Mouse (Mus musculus): ENCODE data around the gene Lypd3. TPM values are rescaled to one million over a fixed set of nuclear protein-coding genes. Genes with fewer than 3 reads are reported as not detected.
"Not testable (repeated sequence)": the region's sequence is repeated elsewhere in the genome, so short reads cannot be mapped to it uniquely, and the experiment has no call there.

Gene Lypd3
- polyA plus RNA-seq, 1 experiment from 2014 or later: not detected

DNA sequence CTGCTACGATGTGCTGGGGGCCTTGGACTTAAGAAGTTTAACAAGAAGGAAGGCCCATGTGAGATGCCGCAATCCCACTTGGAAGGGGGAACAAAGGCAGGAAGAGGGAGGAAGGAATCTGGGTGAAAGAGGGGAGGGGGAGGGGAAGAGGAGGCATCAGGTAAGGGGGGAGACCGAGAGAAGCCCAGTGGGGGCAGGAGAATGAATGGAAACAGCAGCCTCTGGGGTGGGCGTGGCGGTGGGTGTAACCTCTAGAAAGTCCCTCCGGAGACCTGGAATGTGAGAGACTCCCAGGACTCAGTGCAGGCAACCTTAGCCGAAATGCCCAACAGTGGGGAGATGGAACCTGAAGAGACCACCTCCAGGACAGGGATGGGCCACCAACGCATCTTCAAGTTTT lies 28.0 kb downstream of the Lypd3 start:
- H3K9ac ChIP-seq (replicated peaks): no peak overlapping the region
- H3K36me3 ChIP-seq (replicated peaks; ENCODE audit: insufficient read depth, low read length): no peaks in the 10 kb centered on the region
- H3K4me3 ChIP-seq (ENCODE audit: low read depth, low read length): no peak overlapping the region
- H3K27me3 ChIP-seq (ENCODE audit: insufficient read depth, low read length): no peaks in the 10 kb centered on the region
- H3K9me3 ChIP-seq (ENCODE audit: low read length): no peaks in the 10 kb centered on the region
- WGBS (ENCODE audit: insufficient replicate concordance): 56% methylated on average over 8 of the region's 8 CpGs
- no peak overlapping the region for H3K27ac ChIP-seq (ENCODE audit: low read depth)
- DNase-seq (no peak), ATAC-seq (no peak)
- no peak overlapping the region for H3K4me2 ChIP-seq (ENCODE audit: low read depth, low read length)
- TF ChIP-seq EP300 (IDR thresholded peaks at IDR 0.05; ENCODE audit: low read depth) (no peak), CTCF (IDR thresholded peaks at IDR 0.05; ENCODE audit: low read depth) (no peak)
- no peaks in the 10 kb centered on the region for H3K4me1 ChIP-seq (ENCODE audit: insufficient read depth)

DNA sequence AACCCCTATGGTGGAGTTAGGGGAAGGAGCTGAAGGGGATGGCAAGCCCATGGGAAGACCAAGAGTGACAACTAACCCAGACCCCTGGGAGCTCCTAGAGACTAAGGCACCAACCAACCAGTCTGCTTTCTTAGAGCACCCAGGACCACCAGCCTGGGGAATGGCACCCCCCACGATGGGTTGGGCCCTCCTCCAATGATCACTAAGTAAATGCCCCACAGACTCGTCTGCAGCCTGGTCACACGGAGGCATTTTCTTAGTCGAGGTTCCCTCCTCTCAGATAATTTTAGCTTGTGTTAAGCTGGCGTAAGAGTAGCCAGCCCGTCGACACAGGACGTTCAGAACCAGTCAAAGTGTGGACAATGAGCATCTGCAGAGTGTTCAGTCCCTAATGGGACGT lies 28.6 kb downstream of the Lypd3 start:
- Histone ChIP-seq H3K4me3 (ENCODE audit: low read depth, low read length) (no peak overlapping the region), H3K27me3 (ENCODE audit: insufficient read depth, low read length) (no peaks in the 10 kb centered on the region), H3K36me3 (replicated peaks; ENCODE audit: insufficient read depth, low read length) (no peaks in the 10 kb centered on the region), H3K9me3 (ENCODE audit: low read length) (no peaks in the 10 kb centered on the region), H3K27ac (ENCODE audit: low read depth) (no peak overlapping the region), H3K4me1 (ENCODE audit: insufficient read depth) (no peaks in the 10 kb centered on the region), H3K4me2 (ENCODE audit: low read depth, low read length) (no peak overlapping the region), H3K9ac (replicated peaks) (no peak overlapping the region)
- TF ChIP-seq EP300 (IDR thresholded peaks at IDR 0.05; ENCODE audit: low read depth): no peak
- TF ChIP-seq CTCF (IDR thresholded peaks at IDR 0.05; ENCODE audit: low read depth): no peak
- no peak for ATAC-seq
- WGBS (ENCODE audit: insufficient replicate concordance): 69% methylated on average over 9 of the region's 9 CpGs
- DNase-seq: no peak

DNA sequence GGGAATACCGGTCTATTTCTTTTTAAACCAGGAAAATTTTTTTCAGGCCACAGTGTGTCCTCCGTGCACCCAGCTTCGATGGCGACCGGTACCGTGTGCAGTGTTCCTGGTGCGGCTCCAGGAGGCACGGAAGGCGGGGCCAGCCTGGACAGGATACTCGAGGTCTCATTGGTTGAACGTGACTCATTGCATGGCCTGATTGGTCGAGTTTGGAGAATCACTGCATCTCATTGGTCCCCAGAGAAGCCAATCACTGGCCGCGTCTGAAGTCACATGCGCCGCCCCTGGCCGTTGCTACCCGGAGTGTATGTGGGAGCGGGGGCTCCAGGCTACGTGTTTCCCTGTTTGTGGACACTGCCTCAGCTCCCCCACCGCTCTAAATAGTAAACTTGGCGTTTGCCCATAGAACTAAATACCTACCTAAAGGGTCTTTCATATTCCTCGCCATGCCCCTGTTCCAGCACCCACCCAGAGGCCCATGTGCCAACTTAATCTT lies 35.6 kb downstream of the Lypd3 start:
- Histone ChIP-seq H3K9me3 (ENCODE audit: low read length) (no peaks in the 10 kb centered on the region), H3K27ac (ENCODE audit: low read depth) (no peak overlapping the region), H3K9ac (replicated peaks) (no peak overlapping the region), H3K4me3 (ENCODE audit: low read depth, low read length) (no peak overlapping the region), H3K4me2 (ENCODE audit: low read depth, low read length) (no peak overlapping the region), H3K4me1 (ENCODE audit: insufficient read depth) (no peaks in the 10 kb centered on the region), H3K36me3 (replicated peaks; ENCODE audit: insufficient read depth, low read length) (no peaks in the 10 kb centered on the region), H3K27me3 (ENCODE audit: insufficient read depth, low read length) (no peaks in the 10 kb centered on the region)
- WGBS (ENCODE audit: insufficient replicate concordance): 86% methylated on average over 23 of the region's 23 CpGs
- TF ChIP-seq EP300 (IDR thresholded peaks at IDR 0.05; ENCODE audit: low read depth) (no peak), CTCF (IDR thresholded peaks at IDR 0.05; ENCODE audit: low read depth) (no peak)
- no peak for ATAC-seq
- DNase-seq: no peak

DNA sequence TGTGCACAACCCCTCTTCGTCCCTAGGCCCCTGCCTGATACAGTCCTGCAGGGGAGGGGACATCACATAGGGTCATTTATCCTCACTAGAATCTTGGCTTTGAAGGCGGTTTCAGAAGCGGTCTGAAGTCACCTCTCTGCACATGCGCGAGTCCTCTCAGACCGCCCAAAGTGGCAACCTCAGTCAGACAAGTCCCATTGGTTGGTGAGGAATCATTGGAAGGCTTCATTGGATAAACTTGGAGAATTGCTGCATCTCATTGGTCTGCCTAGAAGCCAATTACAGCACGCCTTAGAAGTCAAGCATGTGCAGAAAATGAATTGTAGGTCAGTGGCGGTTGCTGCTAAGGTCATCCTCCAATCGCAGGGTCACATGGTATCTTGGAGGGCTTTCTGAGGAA lies 40.2 kb downstream of the Lypd3 start, which contains the start of gene Tex101:
Gene Tex101 (minus strand): TSS at position 101 of the 400 bp plus-strand sequence.
- no peaks in the 10 kb centered on the region for H3K27me3 ChIP-seq (ENCODE audit: insufficient read depth, low read length)
- H3K4me3 ChIP-seq (ENCODE audit: low read depth, low read length): no peak within 1 kb of the TSS
- H3K9ac ChIP-seq (replicated peaks): no peak within 1 kb of the TSS
- no peak for TF ChIP-seq CTCF (IDR thresholded peaks at IDR 0.05; ENCODE audit: low read depth)
- TF ChIP-seq EP300 (IDR thresholded peaks at IDR 0.05; ENCODE audit: low read depth): no peak
- no peaks in the 10 kb centered on the region for H3K9me3 ChIP-seq (ENCODE audit: low read length)
- no peaks in the 10 kb centered on the region for H3K4me1 ChIP-seq (ENCODE audit: insufficient read depth)
- no peak for ATAC-seq
- 75% methylated on average over 9 of the region's 9 CpGs for WGBS (ENCODE audit: insufficient replicate concordance)
- DNase-seq: no peak
- no peaks in the 10 kb centered on the region for H3K36me3 ChIP-seq (replicated peaks; ENCODE audit: insufficient read depth, low read length)
- H3K4me2 ChIP-seq (ENCODE audit: low read depth, low read length): no peak within 1 kb of the TSS
- H3K27ac ChIP-seq (ENCODE audit: low read depth): no peak within 1 kb of the TSS

DNA sequence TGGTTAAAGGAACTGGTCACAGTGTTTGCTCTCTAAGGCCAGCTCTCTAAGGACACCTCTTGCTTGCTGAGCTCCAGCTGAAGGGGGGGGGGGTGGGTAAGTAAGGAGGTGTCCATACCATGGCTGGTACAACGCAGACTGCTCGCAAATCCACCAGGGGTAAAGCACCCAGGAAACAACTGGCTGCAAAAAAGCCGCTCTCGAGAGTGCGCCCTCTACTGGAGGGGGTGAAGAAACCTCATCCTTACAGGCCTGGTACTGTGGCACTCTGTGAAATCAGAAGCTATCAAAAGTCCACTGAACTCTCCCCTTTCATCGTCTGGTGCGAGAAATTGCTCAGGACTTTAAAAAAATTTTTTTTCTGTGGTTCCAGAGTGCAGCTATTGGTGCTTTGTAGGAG lies 47.8 kb downstream of the Lypd3 start:
- DNase-seq; H3K4me3 ChIP-seq (ENCODE audit: low read depth, low read length); H3K4me2 ChIP-seq (ENCODE audit: low read depth, low read length); H3K9me3 ChIP-seq (ENCODE audit: low read length); H3K4me1 ChIP-seq (ENCODE audit: insufficient read depth); H3K9ac ChIP-seq (replicated peaks); H3K27me3 ChIP-seq (ENCODE audit: insufficient read depth, low read length); ATAC-seq; H3K36me3 ChIP-seq (replicated peaks; ENCODE audit: insufficient read depth, low read length); H3K27ac ChIP-seq (ENCODE audit: low read depth): not testable (repeated sequence)
- TF ChIP-seq CTCF (IDR thresholded peaks at IDR 0.05; ENCODE audit: low read depth): peak; percentile 25; the same call in 1 of the 2 replicates
- WGBS (ENCODE audit: insufficient replicate concordance): 54% methylated on average over 7 of the region's 7 CpGs

DNA sequence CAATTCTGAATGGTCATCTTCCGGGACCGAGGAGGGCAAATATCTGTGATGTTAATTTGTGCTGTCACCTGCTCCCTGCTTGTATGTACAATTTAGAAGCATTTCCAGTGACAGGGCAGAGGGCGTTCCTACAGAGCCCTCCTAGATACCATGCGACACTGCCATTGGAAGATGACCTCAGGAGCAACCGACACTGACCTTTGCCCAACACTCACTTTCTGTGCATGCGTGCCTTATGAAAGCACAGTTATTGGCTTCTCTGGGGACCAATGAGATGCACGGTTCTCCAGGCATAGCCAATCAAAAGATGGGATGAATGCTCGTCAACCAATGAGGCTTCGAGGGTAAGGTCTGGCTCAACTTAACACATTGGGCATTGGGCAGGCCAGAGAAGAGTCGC lies 51.2 kb downstream of the Lypd3 start:
- H3K9me3 ChIP-seq (ENCODE audit: low read length); H3K36me3 ChIP-seq (replicated peaks; ENCODE audit: insufficient read depth, low read length); DNase-seq; H3K27ac ChIP-seq (ENCODE audit: low read depth); ATAC-seq; H3K4me3 ChIP-seq (ENCODE audit: low read depth, low read length); H3K9ac ChIP-seq (replicated peaks); H3K4me2 ChIP-seq (ENCODE audit: low read depth, low read length); H3K27me3 ChIP-seq (ENCODE audit: insufficient read depth, low read length); H3K4me1 ChIP-seq (ENCODE audit: insufficient read depth): not testable (repeated sequence)
- WGBS (ENCODE audit: insufficient replicate concordance): 83% methylated on average over 10 of the region's 10 CpGs

Other genes starting within 250 kb of the Lypd3 start
- gene Smg9, start 236.9 kb upstream of the Lypd3 start, polyA plus RNA-seq (2015; fragmentation: Nextera tagmentation; extraction: Ambion mirVana): 8.2 and 8.7 TPM in 2 replicates
- 0.18 and 0.28 TPM in 2 replicates for gene Irgc1, start 184.3 kb upstream of the Lypd3 start, polyA plus RNA-seq (2015; fragmentation: Nextera tagmentation; extraction: Ambion mirVana)
- gene Plaur, start 174.1 kb upstream of the Lypd3 start, polyA plus RNA-seq (2015; fragmentation: Nextera tagmentation; extraction: Ambion mirVana): 9.3 and 10.8 TPM in 2 replicates
- gene Cadm4, start 154.5 kb upstream of the Lypd3 start, polyA plus RNA-seq (2015; fragmentation: Nextera tagmentation; extraction: Ambion mirVana): 0.17 and 0.46 TPM in 2 replicates
- gene Zfp428, start 129.5 kb upstream of the Lypd3 start, polyA plus RNA-seq (2015; fragmentation: Nextera tagmentation; extraction: Ambion mirVana): 3.3 and 4.1 TPM in 2 replicates
- not detected in 2 replicates for gene AC161166.1, start 124.1 kb upstream of the Lypd3 start, polyA plus RNA-seq (2015; fragmentation: Nextera tagmentation; extraction: Ambion mirVana)
- 1.3 and 1.6 TPM in 2 replicates for gene Irgq, start 105.9 kb upstream of the Lypd3 start, polyA plus RNA-seq (2015; fragmentation: Nextera tagmentation; extraction: Ambion mirVana)
- 0.13 TPM in 1 of 2 replicates, not detected in the other for gene Pinlyp, start 90.4 kb upstream of the Lypd3 start, polyA plus RNA-seq (2015; fragmentation: Nextera tagmentation; extraction: Ambion mirVana)
- gene Xrcc1, start 90.3 kb upstream of the Lypd3 start, polyA plus RNA-seq (2015; fragmentation: Nextera tagmentation; extraction: Ambion mirVana): 17.9 and 18.0 TPM in 2 replicates
- 39.7 and 40.9 TPM in 2 replicates for gene Ethe1, start 49.0 kb upstream of the Lypd3 start, polyA plus RNA-seq (2015; fragmentation: Nextera tagmentation; extraction: Ambion mirVana)
- gene Zfp575, start 48.9 kb upstream of the Lypd3 start, polyA plus RNA-seq (2015; fragmentation: Nextera tagmentation; extraction: Ambion mirVana): 0.13 and 0.15 TPM in 2 replicates
- gene Phldb3, start 25.8 kb upstream of the Lypd3 start, polyA plus RNA-seq (2015; fragmentation: Nextera tagmentation; extraction: Ambion mirVana): 0.12 and 0.25 TPM in 2 replicates
- not detected in 2 replicates for gene Tex101, start 40.1 kb downstream of the Lypd3 start, polyA plus RNA-seq (2015; fragmentation: Nextera tagmentation; extraction: Ambion mirVana)
- not detected in 2 replicates for gene BC049730, start 72.7 kb downstream of the Lypd3 start, polyA plus RNA-seq (2015; fragmentation: Nextera tagmentation; extraction: Ambion mirVana)
- gene Gm4763, start 90.4 kb downstream of the Lypd3 start, polyA plus RNA-seq (2015; fragmentation: Nextera tagmentation; extraction: Ambion mirVana): not detected in 2 replicates
- 18.9 and 20.5 TPM in 2 replicates for gene Cd177, start 123.8 kb downstream of the Lypd3 start, polyA plus RNA-seq (2015; fragmentation: Nextera tagmentation; extraction: Ambion mirVana)
- 5.0 and 5.3 TPM in 2 replicates for gene Ceacam10, start 140.7 kb downstream of the Lypd3 start, polyA plus RNA-seq (2015; fragmentation: Nextera tagmentation; extraction: Ambion mirVana)
- 1.6 and 2.7 TPM in 2 replicates for gene Gm9844, start 225.7 kb downstream of the Lypd3 start, polyA plus RNA-seq (2015; fragmentation: Nextera tagmentation; extraction: Ambion mirVana)
- gene Lypd4, start 233.4 kb downstream of the Lypd3 start, polyA plus RNA-seq (2015; fragmentation: Nextera tagmentation; extraction: Ambion mirVana): not detected in 2 replicates
- not detected in 2 replicates for gene Dmrtc2, start 233.5 kb downstream of the Lypd3 start, polyA plus RNA-seq (2015; fragmentation: Nextera tagmentation; extraction: Ambion mirVana)
- gene Rps19, start 247.8 kb downstream of the Lypd3 start, polyA plus RNA-seq (2015; fragmentation: Nextera tagmentation; extraction: Ambion mirVana): 1,140 and 1,164 TPM in 2 replicates

Measured in liver, postnatal 0 days (tissue).